Mouse (Mus musculus) right cerebral cortex, postnatal 14 days (tissue): ENCODE results near the gene Olfr987.
"Not testable (repeated sequence)": the region's sequence is repeated elsewhere in the genome, so short reads cannot be mapped to it uniquely, and the experiment has no call there.

Experiments used
- DNase-seq: peaks from one replicate; pipeline ENCODE4 v3.0.0; 2022

Olfr987 gene

GRCm38 (mm10) chr2:85339215-85339614 is at the start of gene Olfr987:
Gene Olfr987 (minus strand): TSS chr2:85339315.
- DNase-seq = not testable (repeated sequence)

GRCm38 (mm10) chr2:85363127-85363526 is 24.0 kb upstream of the Olfr987 start, which contains the start of gene Olfr988:
Gene Olfr988 (minus strand): TSS chr2:85363227.
- not testable (repeated sequence) for DNase-seq

GRCm38 (mm10) chr2:85339972-85340371 is 857 bp upstream of the Olfr987 start:
- no peak for DNase-seq

GRCm38 (mm10) chr2:85319106-85319505 is 20.0 kb downstream of the Olfr987 start:
- DNase-seq = no peak

GRCm38 (mm10) chr2:85285406-85285805 is 53.7 kb downstream of the Olfr987 start:
- no peak for DNase-seq

- DNase-seq = peak; percentile 55
Observed at GRCm38 (mm10) chr2:85284626-85285025, 54.5 kb downstream of the Olfr987 start.

- DNase-seq = no peak
Observed at GRCm38 (mm10) chr2:85283631-85284466, 55.3 kb downstream of the Olfr987 start.

GRCm38 (mm10) chr2:85281023-85281422 is 58.1 kb downstream of the Olfr987 start:
- no peak for DNase-seq
